Mouse (Mus musculus): ENCODE data around the gene Ston1.

GRCm38 (mm10) chr17:88629931-88630553 lies 32.6 kb downstream of the Ston1 start:
- TF ChIP-seq MYOG (IDR thresholded peaks at IDR 0.05; ENCODE audit: control insufficient read depth, extremely low read depth, insufficient read length) (no peak), CTCF (IDR thresholded peaks at IDR 0.05; ENCODE audit: control insufficient read depth, insufficient read depth, insufficient read length) (no peak), USF1 (IDR thresholded peaks at IDR 0.05; ENCODE audit: low read depth) (no peak), MAX (IDR thresholded peaks at IDR 0.05) (no peak), FOSL1 (IDR thresholded peaks at IDR 0.05; ENCODE audit: insufficient read depth, low read length, poor library complexity, severe bottlenecking) (no peak)

Data from C2C12 (cell line).